Mouse (Mus musculus) kidney, embryonic 14.5 days (tissue): ENCODE data around the gene Zfp131. TPM values are rescaled to one million over a fixed set of nuclear protein-coding genes. Genes with fewer than 3 reads are reported as not detected.

ENCODE experiments used
- ATAC-seq: fragments of 200-750 bp; cut with Nextera tagmentation; 2 replicates; pipeline ENCODE4 v1.8.0; 2017; ENCODE audit warnings: moderate number of reproducible peaks, mild to moderate bottlenecking, moderate TSS enrichment, moderate library complexity; ENCODE audit not compliant: low FRiP score, low TSS enrichment
- H3K27ac ChIP-seq: fragments of 300-500 bp; sonication (generic); 2 replicates; pipeline ENCODE4 v1.5.1; 2014; ENCODE audit warnings: low read depth, mild to moderate bottlenecking, low read length, moderate library complexity, mixed read lengths
- H3K27me3 ChIP-seq: fragments of 300-500 bp; sonication (generic); 2 replicates; pipeline ENCODE4 v1.6.1; 2014; ENCODE audit warnings: mild to moderate bottlenecking, low read length; ENCODE audit not compliant: control insufficient read depth, insufficient read depth
- H3K36me3 ChIP-seq: fragments of 300-500 bp; sonication (generic); 2 replicates; pipeline ENCODE4 v1.6.1; 2014; ENCODE audit warnings: low read length, mixed read lengths; ENCODE audit not compliant: control insufficient read depth, insufficient read depth
- H3K4me1 ChIP-seq: fragments of 300-500 bp; sonication (generic); 2 replicates; pipeline ENCODE4 v1.6.1; 2014; ENCODE audit warnings: low read length, mixed read lengths; ENCODE audit not compliant: control insufficient read depth, insufficient read depth
- H3K4me2 ChIP-seq: fragments of 300-500 bp; sonication (generic); replicated peaks from 2 replicates; pipeline ENCODE4 v1.6.1; 2014; ENCODE audit warnings: low read depth, mild to moderate bottlenecking, low read length
- H3K4me3 ChIP-seq: fragments of 300-500 bp; sonication (generic); 2 replicates; pipeline ENCODE4 v1.5.1; 2014; ENCODE audit warnings: mild to moderate bottlenecking, low read length
- H3K9ac ChIP-seq: fragments of 300-500 bp; sonication (generic); 2 replicates; pipeline ENCODE4 v1.6.1; 2014; ENCODE audit warnings: low read depth, mild to moderate bottlenecking, low read length, moderate library complexity
- H3K9me3 ChIP-seq: fragments of 300-500 bp; sonication (generic); 2 replicates; pipeline ENCODE4 v1.6.1; 2016; ENCODE audit warnings: low read length; ENCODE audit not compliant: control insufficient read depth
- WGBS: fragments of 180-500 bp; shearing (Covaris S2); extraction: QIAGEN DNeasy Blood & Tissue Kit; methylation state at CpG from one replicate; pipeline ENCODE4 v1.1.7; 2014; 5-methylcytosine and 5-hydroxymethylcytosine counted together
- polyA plus RNA-seq: library from polyadenylated mRNA; unstranded; fragments of >200 nt; fragmentation: Nextera tagmentation; extraction: Ambion mirVana; gene quantifications from 2 replicates; pipeline ENCODE4 v1.2.1, GENCODE M21; 2014

The Zfp131 gene
- polyA plus RNA-seq, 1 experiment from 2014 or later = 41.7 TPM

- Histone ChIP-seq H3K27me3 (no peaks in the 10 kb centered on the region), H3K36me3 (no peaks in the 10 kb centered on the region), H3K4me3 (peak overlapping the region; percentile 18; the same call in 1 of the 2 replicates), H3K9ac (no peak overlapping the region), H3K4me1 (no peaks in the 10 kb centered on the region), H3K4me2 (peak overlapping the region; percentile 38), H3K9me3 (no peaks in the 10 kb centered on the region), H3K27ac (no peak overlapping the region)
- ATAC-seq = no peak
- 6% methylated on average over 19 of the region's 19 CpGs for WGBS
Observed at GRCm38 (mm10) chr13:119741390-119742237, 49.1 kb downstream of the Zfp131 start.

GRCm38 (mm10) chr13:119731448-119731847 lies 59.2 kb downstream of the Zfp131 start:
- H3K4me1 ChIP-seq = 0 out of 2 replicates have a peak, but pooled peaks cover 5% of the 10 kb centered on the region
- H3K27ac ChIP-seq = no peak overlapping the region
- no peak overlapping the region for H3K4me3 ChIP-seq
- H3K27me3 ChIP-seq = no peaks in the 10 kb centered on the region
- no peak for ATAC-seq
- no peaks in the 10 kb centered on the region for H3K9me3 ChIP-seq
- no peak overlapping the region for H3K4me2 ChIP-seq
- H3K9ac ChIP-seq = no peak overlapping the region
- no peaks in the 10 kb centered on the region for H3K36me3 ChIP-seq
- WGBS = 30% methylated on average over 6 of the region's 6 CpGs

GRCm38 (mm10) chr13:119729406-119729805 lies 61.3 kb downstream of the Zfp131 start:
- Histone ChIP-seq H3K4me2 (no peak overlapping the region), H3K4me3 (no peak overlapping the region), H3K27me3 (no peaks in the 10 kb centered on the region), H3K9me3 (no peaks in the 10 kb centered on the region), H3K27ac (no peak overlapping the region), H3K9ac (no peak overlapping the region), H3K36me3 (no peaks in the 10 kb centered on the region), H3K4me1 (0 out of 2 replicates have a peak, but pooled peaks cover 5% of the 10 kb centered on the region)
- WGBS = 79% methylated on average over 7 of the region's 7 CpGs
- no peak for ATAC-seq

- H3K36me3 ChIP-seq = no peaks in the 10 kb centered on the region
- H3K27me3 ChIP-seq = no peaks in the 10 kb centered on the region
- no peak overlapping the region for H3K4me3 ChIP-seq
- no peaks in the 10 kb centered on the region for H3K9me3 ChIP-seq
- H3K4me2 ChIP-seq = no peak overlapping the region
- H3K27ac ChIP-seq = no peak overlapping the region
- ATAC-seq = no peak
- no peak overlapping the region for H3K9ac ChIP-seq
- WGBS = 75% methylated on average over 26 of the region's 26 CpGs
- 0 out of 2 replicates have a peak, but pooled peaks cover 5% of the 10 kb centered on the region for H3K4me1 ChIP-seq
Observed at GRCm38 (mm10) chr13:119727608-119728387, 62.9 kb downstream of the Zfp131 start.

GRCm38 (mm10) chr13:119724541-119724940 lies 66.1 kb downstream of the Zfp131 start:
- Histone ChIP-seq H3K4me1 (0 out of 2 replicates have a peak, but pooled peaks cover 2% of the 10 kb centered on the region), H3K9me3 (no peaks in the 10 kb centered on the region), H3K27ac (no peak overlapping the region), H3K9ac (no peak overlapping the region), H3K4me3 (no peak overlapping the region), H3K36me3 (no peaks in the 10 kb centered on the region), H3K27me3 (no peaks in the 10 kb centered on the region), H3K4me2 (no peak overlapping the region)
- no peak for ATAC-seq
- WGBS = 83% methylated on average over 7 of the region's 7 CpGs

- H3K9ac ChIP-seq = no peak overlapping the region
- H3K4me3 ChIP-seq = no peak overlapping the region
- ATAC-seq = no peak
- WGBS = 77% methylated on average over 5 of the region's 5 CpGs
- H3K4me2 ChIP-seq = no peak overlapping the region
- H3K27ac ChIP-seq = no peak overlapping the region
- no peaks in the 10 kb centered on the region for H3K27me3 ChIP-seq
- no peaks in the 10 kb centered on the region for H3K36me3 ChIP-seq
- no peaks in the 10 kb centered on the region for H3K9me3 ChIP-seq
- H3K4me1 ChIP-seq = 0 out of 2 replicates have a peak, but pooled peaks cover 2% of the 10 kb centered on the region
Observed at GRCm38 (mm10) chr13:119723368-119723767, 67.3 kb downstream of the Zfp131 start.

- Histone ChIP-seq H3K4me3 (no peak overlapping the region), H3K27me3 (no peaks in the 10 kb centered on the region), H3K4me1 (no peaks in the 10 kb centered on the region), H3K9me3 (no peaks in the 10 kb centered on the region), H3K4me2 (no peak overlapping the region), H3K9ac (no peak overlapping the region), H3K27ac (no peak overlapping the region), H3K36me3 (no peaks in the 10 kb centered on the region)
- WGBS = 91% methylated on average over 3 of the region's 3 CpGs
- no peak for ATAC-seq
Observed at GRCm38 (mm10) chr13:119722447-119722846, 68.2 kb downstream of the Zfp131 start.

GRCm38 (mm10) chr13:119716105-119716504 lies 74.6 kb downstream of the Zfp131 start:
- Histone ChIP-seq H3K9ac (no peak overlapping the region), H3K4me3 (no peak overlapping the region), H3K36me3 (peaks cover 2% of the 10 kb centered on the region; the same call in 1 of the 2 replicates), H3K4me1 (no peaks in the 10 kb centered on the region), H3K27ac (no peak overlapping the region), H3K4me2 (no peak overlapping the region), H3K27me3 (no peaks in the 10 kb centered on the region), H3K9me3 (no peaks in the 10 kb centered on the region)
- 89% methylated on average over 2 of the region's 2 CpGs for WGBS
- no peak for ATAC-seq
